Mouse (Mus musculus) hematopoietic stem cell, adult 5-6 weeks (primary cell): Measurements from ENCODE around the gene Arf1. TPM values are rescaled to one million over a fixed set of nuclear protein-coding genes. Genes with fewer than 3 reads are reported as not detected.

Experiments
- ATAC-seq, 2 experiments: fragments of 125-278 bp in 1 of 2; replicated peaks in 1 of 2; 2 replicates each; pipeline ENCODE4 v1.8.0; 2016 to 2017; ENCODE audit warnings: inconsistent platforms in 2 of 2, mild to moderate bottlenecking in 2 of 2, moderate number of reproducible peaks in 2 of 2, low read depth in 1 of 2, moderate TSS enrichment in 1 of 2; ENCODE audit not compliant: low FRiP score in 2 of 2, poor library complexity in 2 of 2, severe bottlenecking in 2 of 2, insufficient read depth in 1 of 2, low TSS enrichment in 1 of 2
- total RNA-seq: library from RNA; stranded (forward); fragments of 172-1452, 232-1000 nt; gene quantifications from 2 replicates; pipeline ENCODE4 v1.2.3, GENCODE M21; 2017

Gene Arf1
- total RNA-seq, 1 experiment from 2014 or later = 263 TPM

DNA sequence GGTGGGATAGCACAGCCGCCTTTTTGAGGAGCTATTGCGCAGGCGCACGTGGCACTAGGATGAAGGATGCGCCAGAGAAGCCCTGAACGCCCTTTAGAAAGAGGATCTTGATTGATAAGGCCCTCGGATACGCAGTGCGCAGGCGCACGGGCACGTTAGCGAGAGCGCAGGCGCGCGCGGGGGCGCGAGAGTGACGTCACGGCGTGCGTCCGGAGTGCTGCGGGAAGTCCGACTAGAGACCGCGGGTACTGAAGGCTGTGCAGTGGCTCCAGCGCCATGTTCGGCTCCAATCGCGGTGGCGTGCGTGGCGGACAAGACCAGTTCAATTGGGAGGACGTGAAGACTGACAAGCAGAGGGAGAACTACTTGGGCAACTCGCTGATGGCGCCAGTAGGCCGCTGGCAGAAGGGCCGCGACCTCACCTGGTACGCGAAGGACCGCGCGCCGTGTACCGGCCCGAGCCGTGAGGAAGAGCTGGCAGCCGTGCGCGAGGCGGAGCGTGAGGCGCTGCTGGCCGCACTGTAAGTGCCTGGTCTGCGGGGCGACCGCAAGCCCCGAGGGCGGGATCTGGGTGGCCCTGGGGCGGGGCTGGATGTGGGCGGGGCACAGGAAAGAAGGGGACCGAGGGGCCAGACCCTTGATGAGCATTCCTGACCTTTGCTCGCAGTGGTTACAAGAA lies 19.8 kb downstream of the Arf1 start, which contains the start of gene 2310033P09Rik:
Gene 2310033P09Rik, plus strand, starts transcription at position 169 of the 679 bp plus-strand sequence.
- ATAC-seq = peak; percentile 63 to 67

DNA sequence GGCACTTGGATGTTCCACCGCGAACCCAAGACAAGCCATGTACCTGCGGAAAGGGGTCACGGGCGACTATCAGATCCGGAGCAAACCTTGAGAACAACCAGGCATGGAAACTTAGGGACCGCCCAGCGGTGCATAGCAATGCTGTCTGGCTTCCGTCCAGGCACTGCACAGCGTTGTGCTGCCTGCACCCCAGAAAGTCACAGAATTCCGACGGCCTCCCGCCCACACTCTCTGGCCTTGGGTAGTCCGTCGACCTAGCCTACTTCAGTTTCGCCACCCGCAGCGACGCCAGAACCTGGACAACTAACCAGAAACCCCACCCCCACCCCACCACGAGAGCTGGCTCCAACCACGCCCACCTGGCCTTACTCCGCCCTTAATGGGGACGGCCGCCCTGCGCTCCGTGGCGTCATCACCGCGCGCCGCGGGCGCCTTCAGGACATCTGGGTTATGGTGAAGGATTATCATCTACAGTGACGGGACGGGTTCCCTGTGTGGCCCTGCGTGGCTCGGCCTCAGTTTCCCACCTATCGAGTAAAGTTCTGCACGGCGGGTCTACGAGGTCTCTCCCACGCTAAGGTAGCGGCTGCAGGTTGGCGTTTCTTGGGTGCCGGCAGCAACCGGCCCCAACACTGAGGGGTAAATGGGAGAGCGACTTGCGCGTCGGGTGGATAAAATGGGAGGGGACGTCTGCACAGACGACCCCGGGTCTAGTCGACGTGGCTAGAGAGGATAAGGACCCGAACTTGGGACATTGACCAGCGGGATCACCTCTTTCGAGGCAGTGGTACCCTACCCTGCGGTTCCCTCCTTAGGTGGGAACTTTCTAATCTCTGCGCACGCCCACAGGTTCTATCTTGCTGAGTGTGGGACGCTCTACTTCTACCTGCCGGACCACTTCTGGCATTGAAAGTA lies 25.7 kb downstream of the Arf1 start, which contains the start of gene Mrpl55:
Gene Mrpl55, plus strand, starts transcription at position 406 of the 915 bp plus-strand sequence.
- peak; percentile 93 to 94 for ATAC-seq

DNA sequence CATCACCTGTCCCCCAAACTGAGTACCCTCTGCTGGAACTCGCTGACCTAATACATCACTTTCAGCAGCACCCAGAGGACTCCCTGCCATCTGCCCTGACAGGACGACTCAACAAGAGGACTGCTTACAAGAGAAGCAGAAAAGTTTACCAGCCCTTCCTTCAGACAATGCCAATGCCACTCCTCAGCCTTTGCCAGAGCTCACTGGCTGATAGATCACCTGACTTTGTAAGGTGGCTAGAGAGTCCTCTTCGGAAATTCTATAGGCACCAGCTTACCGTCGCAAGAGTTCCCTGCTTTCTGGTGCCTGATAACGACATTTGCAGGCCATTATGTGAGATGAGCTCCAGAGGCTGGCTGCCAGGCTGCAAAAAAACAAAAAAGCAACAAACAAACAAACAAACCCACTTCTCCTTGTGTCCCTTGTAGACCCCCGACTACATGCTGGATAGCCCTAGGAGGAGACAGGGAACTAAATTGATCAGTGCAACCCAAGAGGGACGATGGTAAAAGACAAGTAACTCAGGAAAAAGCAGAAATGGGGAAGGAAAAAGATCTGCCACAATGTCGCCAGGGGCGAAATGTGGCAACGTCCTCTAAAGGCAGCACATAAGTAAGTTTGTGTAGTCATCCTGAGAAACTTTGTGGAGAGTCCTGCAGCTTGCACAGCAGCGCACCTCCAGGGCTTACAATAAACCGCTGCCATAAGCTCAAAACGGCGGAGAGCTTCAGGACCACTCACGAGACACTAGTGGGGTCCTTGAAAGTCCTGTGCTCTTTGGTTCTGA lies 26.7 kb downstream of the Arf1 start:
- peak in 1 of 2 experiments; percentile 64; a peak in 1 of 4 replicates for ATAC-seq

DNA sequence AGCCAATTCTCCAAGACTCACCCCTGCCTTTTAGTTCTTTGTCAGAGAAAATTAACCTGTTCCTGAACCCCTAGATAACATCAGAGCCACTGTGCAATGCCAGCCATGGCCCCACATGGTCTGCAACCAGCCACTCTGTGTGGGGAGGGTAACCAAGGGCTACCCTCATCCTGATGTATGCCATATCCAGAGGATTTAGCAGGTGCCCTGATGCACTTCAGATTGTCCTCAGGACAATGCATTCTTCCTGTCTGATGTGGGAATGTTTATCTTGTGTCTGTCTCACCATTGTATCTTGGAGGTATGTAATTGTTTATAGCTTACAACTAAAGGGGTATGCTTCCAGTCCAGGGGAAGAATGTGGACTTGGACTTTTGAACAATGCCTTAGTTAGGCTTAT lies 31.8 kb downstream of the Arf1 start:
- no peak for ATAC-seq

DNA sequence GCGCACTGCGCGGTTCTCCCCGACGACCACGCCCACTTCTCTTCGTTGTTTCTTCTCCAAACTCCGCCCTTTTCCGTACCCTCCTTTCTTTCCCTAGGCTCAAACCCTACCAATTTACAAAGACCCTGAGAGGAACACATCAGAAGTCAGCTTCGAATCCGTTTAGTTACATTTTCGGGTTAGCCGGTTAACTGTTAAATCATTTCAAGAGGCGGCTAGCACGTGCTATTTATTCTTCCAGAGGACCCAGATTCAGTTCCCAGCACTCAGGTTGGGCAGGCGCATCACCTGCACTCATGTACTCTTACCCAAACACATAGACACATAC lies 36.0 kb downstream of the Arf1 start, which contains the start of gene Guk1:
Gene Guk1, minus strand, starts transcription at position 154 of the 328 bp plus-strand sequence.
- no peak for ATAC-seq

DNA sequence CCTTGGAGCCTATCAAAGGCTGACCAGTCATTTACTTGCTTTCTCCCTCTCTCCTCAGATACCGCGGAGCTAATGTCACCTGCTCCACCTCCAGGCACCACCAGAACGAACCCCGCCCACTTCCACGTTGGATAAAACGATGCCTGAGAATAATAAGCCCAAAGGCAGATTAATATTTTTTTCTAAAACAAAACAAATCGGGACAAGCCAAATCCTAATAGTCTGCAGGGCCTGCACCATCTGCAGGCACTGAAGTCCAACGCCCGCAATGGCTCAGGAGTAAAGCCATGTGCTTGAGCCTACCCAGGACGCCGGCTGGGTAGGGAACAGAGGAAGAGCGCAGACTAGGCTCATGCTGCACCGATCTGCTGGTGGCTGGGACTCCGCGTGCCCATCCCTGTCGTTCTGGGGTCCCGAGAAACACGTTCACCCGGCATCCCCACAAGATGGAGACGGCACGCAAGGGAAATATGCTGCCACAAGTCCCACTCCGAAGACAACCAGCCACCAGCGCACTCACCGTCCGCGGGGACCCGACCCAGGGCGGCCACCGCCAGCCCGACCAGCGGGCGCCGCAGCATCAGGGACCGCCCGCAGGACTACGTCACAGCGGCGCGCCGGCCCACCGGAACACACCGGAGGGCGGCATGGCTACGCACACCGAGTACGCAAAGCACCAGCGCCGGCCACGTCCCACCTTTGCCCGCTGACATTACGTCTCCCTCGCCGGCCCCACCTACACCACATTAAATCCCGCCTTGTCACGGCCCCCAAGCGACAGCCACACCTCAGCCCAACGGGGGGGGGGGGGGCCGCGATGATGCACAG lies 36.6 kb downstream of the Arf1 start:
- ATAC-seq = peak; percentile 90 to 94

DNA sequence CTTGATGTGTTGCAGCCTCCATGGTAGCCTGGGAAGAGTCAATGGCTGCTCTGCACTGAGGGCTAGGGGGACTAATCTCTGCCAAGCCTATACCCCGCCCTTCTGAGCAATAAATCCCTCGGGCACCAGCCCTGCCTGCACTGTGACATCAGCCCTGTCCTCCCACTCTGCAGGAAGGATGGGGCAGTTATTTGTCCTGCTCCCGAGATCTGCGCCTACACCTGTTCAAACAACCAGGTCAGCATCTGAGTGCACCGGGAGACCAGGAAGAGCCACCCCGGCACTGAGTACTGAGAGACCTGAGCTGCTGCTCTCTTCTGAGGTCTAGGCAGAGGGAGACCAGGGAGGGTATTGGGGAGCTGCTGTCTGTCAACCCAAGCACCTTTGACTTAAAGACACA lies 40.4 kb downstream of the Arf1 start:
- ATAC-seq = no peak

DNA sequence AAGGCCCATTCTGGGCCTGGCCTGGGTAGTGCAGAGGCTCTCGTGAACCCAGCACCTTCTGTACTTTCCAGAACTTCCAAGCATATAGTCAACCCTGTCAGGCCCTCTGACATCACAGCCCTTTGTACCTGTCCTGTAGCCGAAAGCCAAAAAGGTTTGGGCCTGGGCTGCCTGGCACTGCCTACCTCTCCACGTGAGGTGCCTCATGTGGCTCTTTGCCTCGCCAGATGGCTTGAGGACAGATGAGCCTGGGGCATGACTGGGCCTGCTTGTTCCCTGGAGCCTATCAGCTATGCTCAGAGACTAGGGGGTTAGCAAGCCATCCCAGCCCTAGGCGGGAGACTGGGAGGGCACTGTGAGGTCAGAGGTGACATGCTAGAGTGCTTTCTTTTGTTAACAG lies 42.6 kb downstream of the Arf1 start:
- ATAC-seq = no peak

DNA sequence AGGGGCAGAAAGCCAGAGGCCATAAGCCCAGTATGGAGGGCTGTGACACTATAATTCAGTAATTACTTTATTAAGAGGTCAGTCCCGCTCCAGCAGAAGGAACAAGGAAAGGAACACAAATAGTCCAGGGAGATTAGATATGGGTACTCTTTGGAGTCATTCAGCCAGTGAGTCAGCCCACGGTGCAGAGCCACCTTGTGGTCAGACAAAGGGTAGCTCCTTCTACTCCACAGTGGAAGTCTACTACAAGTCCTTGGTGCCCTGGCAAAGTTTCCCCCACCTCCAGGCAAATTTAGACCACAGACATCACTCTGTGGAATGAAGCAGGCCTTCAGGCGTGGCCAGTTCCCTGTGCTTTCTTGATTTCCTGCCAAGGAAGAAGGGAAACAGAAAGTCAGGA lies 44.2 kb downstream of the Arf1 start:
- peak in 1 of 2 experiments; percentile 65; a peak in 3 of 4 replicates for ATAC-seq

DNA sequence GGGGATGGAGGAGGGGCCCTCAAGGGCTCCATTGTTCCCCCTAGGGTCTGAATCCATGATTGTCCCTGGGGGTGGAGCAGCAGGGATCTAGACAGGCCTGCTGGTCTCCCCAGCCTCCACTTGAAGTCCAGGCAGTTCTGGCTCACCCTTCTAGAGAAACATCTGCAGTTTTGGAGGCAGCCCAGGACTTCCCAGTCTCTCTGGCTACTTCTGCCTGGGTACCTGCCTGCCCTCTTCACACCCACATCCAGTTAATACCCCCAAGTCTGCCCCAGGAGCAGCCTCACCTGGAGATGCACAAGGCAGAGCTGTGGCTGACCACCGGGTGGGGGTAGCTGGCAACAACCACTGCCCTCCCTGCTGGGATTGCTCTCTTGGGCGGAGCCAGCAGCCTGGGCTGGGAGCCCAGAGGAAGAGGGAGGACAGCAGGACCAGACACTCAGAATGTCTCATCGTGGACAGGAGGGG lies 45.2 kb downstream of the Arf1 start, which contains the start of gene Gjc2:
Gene Gjc2, minus strand, starts transcription at position 350 of the 468 bp plus-strand sequence.
- no peak for ATAC-seq

DNA sequence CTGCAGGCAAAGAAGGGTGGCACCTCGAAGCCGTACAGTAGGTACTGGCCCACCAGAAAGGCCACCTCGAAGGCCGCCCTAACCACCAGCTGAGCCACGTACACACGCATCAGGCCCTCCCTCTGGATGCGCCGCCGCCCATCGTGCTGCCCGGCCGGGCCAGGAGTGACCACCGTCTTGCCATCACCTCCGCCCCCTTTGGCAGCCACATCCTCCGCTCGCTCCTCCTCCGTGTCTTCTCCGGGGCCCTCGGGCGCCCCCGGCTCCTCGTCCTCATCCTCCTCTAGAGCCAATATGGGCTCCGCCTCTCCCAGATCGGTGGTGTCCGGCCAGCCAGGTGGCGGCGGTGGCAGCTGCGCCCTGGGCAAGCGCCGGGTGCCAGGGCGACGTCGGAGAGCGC lies 51.1 kb downstream of the Arf1 start:
- ATAC-seq = no peak

DNA sequence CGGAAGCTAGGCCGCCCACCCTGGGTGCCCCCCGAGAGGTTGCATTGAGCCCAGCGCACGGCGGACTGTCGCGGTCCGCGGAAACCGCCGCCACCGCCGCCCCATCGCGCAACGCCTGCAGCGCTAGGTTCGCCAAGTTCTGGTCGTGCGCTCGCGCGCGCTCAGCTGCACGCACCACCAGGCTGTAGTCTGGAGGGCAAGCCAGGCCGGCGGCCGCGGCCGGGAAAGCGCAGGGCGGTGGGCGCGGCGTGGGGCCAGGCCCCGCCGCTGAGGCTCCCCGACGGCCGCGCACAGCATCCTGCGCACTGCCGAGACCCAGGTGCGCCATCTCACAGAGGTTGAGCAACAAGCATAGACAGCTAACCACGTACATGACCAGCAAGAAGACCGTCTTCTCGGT lies 51.6 kb downstream of the Arf1 start:
- no peak for ATAC-seq

DNA sequence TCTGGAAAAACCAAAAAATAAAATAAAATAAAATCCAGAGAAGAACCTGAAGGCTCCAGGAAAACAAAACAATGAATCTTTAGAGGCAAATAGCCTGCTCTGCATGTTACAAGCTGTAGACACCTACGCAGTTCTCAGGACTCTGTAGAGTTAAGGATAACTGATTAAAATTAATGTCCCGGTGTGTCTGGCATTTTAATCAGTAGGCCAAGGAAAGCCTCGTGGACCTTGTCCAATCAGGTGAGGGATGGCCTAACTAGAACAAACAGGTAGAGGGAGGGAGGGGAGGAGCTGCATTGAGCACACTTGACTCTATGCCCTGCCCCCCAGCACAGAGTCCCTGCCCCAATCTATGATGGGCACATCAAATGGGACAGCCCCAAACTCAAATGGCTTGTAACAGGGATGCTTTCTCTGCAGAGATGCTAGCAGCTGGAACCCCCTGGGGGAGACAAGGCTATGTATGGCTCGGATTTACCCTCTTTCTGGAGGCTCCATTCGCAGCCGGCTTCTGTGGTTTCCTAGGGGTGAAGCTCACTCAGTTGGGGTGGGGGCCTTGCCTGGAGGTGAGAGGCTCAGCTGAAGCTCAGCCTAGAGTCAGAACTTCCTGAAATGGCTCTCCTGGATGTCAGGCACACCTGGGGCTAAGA lies 53.8 kb downstream of the Arf1 start:
- ATAC-seq = no peak

DNA sequence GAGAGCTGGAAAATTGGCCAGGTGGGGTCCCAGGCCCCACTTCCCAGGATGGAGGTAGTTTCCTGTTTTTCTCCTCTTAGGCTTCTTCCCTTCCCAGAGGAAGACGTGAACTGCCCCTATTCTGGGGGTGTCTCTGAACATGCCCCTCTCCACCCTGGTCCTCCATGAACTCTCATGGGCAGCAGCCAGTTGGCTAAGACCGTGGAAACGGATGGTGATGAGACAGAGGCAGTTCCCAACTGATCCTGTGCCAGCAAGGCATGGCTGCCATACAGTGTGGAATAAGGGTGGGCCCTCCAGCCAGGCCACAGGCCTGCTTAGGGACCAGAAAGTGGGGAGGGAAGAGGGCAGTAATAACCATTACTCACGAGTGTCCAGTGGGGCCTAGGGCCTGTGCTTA lies 57.5 kb downstream of the Arf1 start:
- ATAC-seq = no peak

DNA sequence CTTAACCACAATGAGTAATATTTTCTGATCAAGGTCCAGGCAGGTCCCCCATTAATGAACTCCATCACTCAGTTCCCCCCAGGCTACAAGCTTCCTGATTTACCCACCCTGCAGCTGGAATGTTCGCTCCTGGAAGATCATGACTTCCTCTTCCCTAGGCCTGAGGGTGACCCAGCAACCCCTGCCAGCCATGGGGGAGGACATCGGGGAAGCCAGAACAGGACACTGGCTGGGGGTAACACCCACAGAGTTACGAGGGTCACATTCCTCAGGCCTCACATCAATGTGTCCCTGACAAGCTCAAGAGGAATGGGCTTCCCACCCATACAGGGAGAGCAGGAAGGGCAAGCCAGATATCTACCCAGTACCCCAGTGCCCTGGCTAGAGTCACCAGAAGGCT lies 58.3 kb downstream of the Arf1 start:
- no peak for ATAC-seq

DNA sequence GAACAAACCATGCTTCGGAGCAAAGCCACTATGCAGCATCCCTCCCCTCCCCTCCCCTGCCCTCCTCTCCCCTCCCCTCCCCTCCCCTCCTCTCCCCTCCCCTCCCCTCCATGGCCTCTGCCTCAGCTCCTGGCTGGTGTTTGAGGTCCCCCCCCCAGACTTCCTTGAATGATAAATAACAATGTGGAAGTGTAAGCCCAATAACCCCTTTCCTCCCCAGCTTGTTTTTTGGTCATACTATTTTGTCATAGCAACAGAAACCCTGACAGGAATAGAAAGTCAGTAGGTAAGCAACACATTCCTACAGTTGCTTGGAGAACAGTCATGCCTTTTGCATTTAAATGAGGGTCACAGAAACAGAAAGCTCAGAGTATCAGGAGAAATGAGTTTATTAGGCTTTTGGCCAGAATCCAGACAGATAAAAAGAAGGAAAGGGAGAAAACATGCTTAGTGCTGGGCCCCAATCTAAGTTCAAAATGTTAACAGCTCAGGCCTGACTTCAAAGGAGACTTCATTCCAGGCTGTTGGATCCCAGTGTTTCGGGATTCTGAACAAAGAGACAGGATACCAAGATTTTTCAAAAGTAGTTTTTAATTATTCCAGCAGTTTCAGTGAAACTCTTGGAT lies 62.3 kb downstream of the Arf1 start:
- no peak for ATAC-seq
